Mouse (Mus musculus) lung, adult 2 months (tissue): ENCODE measurements around the gene Fbxo44.

Experiments used
- CTCF ChIP-seq: fragments of 200-500 bp; IDR thresholded peaks from 2 replicates; pipeline ENCODE4 v1.5.1; 2011; ENCODE audit warnings: mild to moderate bottlenecking, low read length, control low read depth; ENCODE audit not compliant: insufficient read depth
- POLR2A ChIP-seq: fragments of 200-500 bp; IDR thresholded peaks from 2 replicates; pipeline ENCODE4 v1.6.1; 2011; ENCODE audit warnings: low read depth, mild to moderate bottlenecking, control low read depth, low read length, borderline replicate concordance; ENCODE audit errors: extremely low read depth

DNA sequence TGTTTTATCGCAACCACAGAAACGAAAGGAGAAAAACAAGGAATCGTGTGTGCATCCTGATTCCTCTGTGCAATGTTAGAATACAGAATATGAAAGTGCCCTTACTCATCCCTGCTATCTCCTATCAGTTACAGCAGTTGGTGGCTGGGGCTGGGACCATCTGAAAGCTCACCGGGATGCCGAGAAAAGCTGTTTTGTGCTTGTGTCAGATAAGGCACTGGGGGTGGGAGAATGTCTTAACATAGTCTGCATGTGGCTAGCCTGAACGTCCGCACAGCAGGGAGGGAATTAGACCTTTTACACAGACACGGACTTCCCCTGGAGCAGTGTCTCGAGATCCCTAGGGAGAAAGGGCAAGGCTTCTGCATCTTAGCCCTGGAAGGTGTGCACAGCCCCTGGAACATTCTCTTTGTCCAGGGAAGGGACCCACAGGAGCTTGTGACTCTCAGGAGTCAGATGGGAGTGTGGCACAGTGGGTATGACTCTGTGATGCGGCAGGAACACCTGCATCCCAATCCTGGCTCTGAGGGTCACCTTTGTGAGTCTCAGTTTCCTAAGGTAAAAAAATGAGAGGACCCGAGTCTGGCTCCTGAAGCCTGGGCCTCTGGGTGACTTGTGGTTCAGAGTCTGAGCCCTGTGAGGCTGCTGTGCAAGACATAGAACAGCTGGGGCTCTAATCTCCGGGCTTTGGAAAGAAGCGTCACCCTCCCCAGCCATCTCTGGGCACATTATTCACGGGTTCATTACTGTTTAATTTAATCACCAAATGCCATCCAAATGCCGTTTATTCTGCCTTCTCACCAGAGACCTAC, 44.0 kb upstream of the Fbxo44 start:
- TF ChIP-seq POLR2A = no peak
- no peak for TF ChIP-seq CTCF
